Mouse (Mus musculus): Measurements from ENCODE around the gene Gpcpd1. TPM values are rescaled to one million over a fixed set of nuclear protein-coding genes. Genes with fewer than 3 reads are reported as not detected.

Gpcpd1 gene
- polyA plus RNA-seq (2015; fragmentation: Nextera tagmentation; extraction: Ambion mirVana): 54.7 and 56.4 TPM in 2 replicates

GRCm38 (mm10) chr2:132587240-132587779, at the start of gene Gpcpd1:
TSS of gene Gpcpd1 (minus strand) at chr2:132587729.
- Histone ChIP-seq H3K4me2 (no peak within 1 kb of the TSS), H3K27ac (no peak within 1 kb of the TSS), H3K4me3 (no peak within 1 kb of the TSS), H3K27me3 (no peaks in the 10 kb centered on the region), H3K36me3 (no peaks in the 10 kb centered on the region), H3K4me1 (peaks cover 25% of the 10 kb centered on the region), H3K9me3 (no peaks in the 10 kb centered on the region), H3K9ac (no peak within 1 kb of the TSS)
- no peak for ATAC-seq (ENCODE audit: insufficient number of reproducible peaks, insufficient read depth, low FRiP score, low TSS enrichment, low read depth)
- 93% methylated on average over 7 of the region's 7 CpGs for WGBS

DNA sequence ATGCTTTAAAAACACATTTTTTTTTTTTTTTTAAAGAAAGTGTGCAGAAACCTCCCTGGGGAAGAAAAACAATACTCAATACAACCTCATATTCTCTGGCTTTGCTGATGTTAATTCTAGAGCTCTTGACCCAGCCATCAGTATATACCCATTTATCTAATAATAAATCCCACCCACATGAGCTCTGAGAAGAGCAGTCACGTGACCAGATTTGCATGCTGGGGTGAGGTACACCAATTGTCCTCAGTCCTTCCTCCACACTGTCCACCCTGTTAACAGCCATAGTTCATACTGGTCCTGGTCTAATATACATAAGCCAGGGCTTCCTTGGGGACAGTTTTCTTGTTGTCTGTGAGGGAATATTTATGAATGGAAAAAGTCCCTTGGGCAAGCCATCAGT, 49.0 kb upstream of the Gpcpd1 start:
- H3K4me3 ChIP-seq: no peak overlapping the region
- no peak for ATAC-seq (ENCODE audit: insufficient number of reproducible peaks, insufficient read depth, low FRiP score, low TSS enrichment, low read depth)
- no peak overlapping the region for H3K4me2 ChIP-seq
- H3K27me3 ChIP-seq: no peaks in the 10 kb centered on the region
- H3K9me3 ChIP-seq: no peaks in the 10 kb centered on the region
- H3K9ac ChIP-seq: no peak overlapping the region
- no peaks in the 10 kb centered on the region for H3K36me3 ChIP-seq
- H3K4me1 ChIP-seq: no peaks in the 10 kb centered on the region
- 78% methylated on average over 1 of the region's 1 CpGs for WGBS
- H3K27ac ChIP-seq: no peak overlapping the region

DNA sequence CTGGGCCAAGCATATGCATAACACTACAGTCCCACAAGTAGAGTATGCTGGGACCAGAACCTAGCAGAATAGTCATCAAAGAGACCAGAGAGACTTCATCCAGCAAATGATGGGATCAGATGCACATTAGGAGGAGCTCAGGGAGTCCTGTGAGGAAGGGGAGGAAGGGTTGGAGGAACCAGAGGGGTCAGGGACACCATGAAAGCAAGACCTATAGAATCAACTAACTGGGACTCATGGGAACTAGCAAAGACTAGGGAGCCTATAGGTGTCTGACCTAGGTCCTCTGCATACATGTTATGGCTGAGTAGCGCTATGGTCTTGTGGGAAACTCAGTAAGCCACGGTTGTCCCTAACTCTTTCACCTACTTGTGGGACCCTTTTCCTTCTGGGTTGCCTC, 41.1 kb upstream of the Gpcpd1 start:
- WGBS: 98% methylated on average over 2 of the region's 2 CpGs

DNA sequence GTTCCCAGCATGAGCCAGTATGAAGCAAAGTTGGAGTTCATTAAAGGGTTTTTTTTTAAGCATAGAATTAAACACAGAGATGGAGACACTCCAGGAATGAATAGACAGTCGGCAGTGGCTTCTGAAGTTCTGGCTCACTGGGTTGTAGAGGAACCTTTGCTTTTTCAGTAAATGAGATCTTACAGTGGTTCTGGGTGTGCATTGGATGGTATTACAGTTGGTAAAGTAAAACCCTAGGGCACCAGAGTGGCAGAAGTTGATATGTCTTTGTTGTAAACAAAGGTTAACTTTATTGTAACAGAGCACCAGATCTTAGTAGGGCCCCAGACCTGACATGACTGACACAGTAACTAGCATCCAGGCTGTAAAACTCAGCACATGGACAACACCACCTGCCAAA, 35.6 kb upstream of the Gpcpd1 start:
- ATAC-seq (ENCODE audit: insufficient number of reproducible peaks, insufficient read depth, low FRiP score, low TSS enrichment, low read depth): no peak
- H3K4me1 ChIP-seq: no peaks in the 10 kb centered on the region

More for the DNA sequence above, 41.1 kb upstream of the Gpcpd1 start:
- Histone ChIP-seq H3K4me2 (no peak overlapping the region), H3K27me3 (no peaks in the 10 kb centered on the region), H3K4me3 (no peak overlapping the region), H3K9ac (no peak overlapping the region), H3K9me3 (no peaks in the 10 kb centered on the region), H3K4me1 (0 out of 2 replicates have a peak, but pooled peaks cover 11% of the 10 kb centered on the region), H3K27ac (no peak overlapping the region), H3K36me3 (no peaks in the 10 kb centered on the region)
- no peak for ATAC-seq (ENCODE audit: insufficient number of reproducible peaks, insufficient read depth, low FRiP score, low TSS enrichment, low read depth)

DNA sequence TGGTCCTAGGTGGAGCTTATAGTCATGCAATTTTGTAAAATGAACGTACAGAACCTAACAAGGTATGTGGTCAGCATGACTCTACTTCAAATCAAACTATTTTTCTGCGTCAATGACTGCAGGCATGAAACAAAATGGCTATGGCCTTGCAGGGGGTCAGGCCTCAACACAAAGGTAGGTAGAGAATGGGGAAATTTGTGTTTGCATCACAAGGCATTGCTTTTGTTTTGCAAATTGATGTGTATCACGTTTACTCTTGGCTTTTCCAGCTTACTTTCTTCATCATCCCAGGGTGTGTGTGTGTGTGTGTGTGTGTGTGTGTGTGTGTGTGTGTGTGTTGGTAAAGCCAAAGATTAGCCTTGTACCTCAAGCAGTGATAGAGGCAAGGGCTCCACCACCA, 30.2 kb upstream of the Gpcpd1 start:
- Histone ChIP-seq H3K36me3 (no peaks in the 10 kb centered on the region), H3K4me1 (no peaks in the 10 kb centered on the region), H3K9ac (no peak overlapping the region), H3K27me3 (no peaks in the 10 kb centered on the region), H3K27ac (no peak overlapping the region), H3K4me2 (no peak overlapping the region), H3K9me3 (no peaks in the 10 kb centered on the region), H3K4me3 (no peak overlapping the region)
- no peak for ATAC-seq (ENCODE audit: insufficient number of reproducible peaks, insufficient read depth, low FRiP score, low TSS enrichment, low read depth)
- 74% methylated on average over 3 of the region's 3 CpGs for WGBS

More for the DNA sequence above, 35.6 kb upstream of the Gpcpd1 start:
- no peak overlapping the region for H3K9ac ChIP-seq
- H3K9me3 ChIP-seq: no peaks in the 10 kb centered on the region
- no peak overlapping the region for H3K4me2 ChIP-seq
- H3K36me3 ChIP-seq: no peaks in the 10 kb centered on the region
- H3K4me3 ChIP-seq: no peak overlapping the region
- H3K27ac ChIP-seq: no peak overlapping the region
- WGBS: 67% methylated on average over 1 of the region's 1 CpGs
- no peaks in the 10 kb centered on the region for H3K27me3 ChIP-seq

DNA sequence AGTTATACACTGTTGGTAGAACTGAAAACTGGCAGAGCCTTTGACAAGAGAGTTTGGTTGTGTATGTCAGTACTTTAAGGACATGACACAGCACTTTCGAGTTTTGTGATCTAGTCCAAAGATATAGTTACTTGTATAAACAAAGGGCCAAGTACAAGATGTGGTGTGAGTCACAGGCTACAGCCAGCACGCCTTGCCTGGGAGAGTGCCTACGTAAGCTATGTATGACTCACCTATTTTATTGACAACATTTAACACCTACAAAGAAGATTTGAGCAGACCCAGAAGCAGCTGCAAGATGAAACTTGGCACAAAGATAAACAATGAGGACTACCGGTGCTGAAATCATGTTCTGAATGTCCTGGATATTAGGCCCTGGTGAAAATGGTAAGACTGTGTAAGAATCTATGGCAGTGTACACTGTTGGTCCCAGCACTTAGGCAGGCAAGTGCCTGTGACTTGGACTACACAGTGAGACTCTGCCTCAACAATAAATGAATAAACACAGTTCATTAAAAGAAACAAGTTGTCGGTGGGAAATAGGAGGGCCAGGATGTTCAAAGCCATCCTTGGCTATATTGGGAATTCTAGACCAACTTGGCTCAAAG, 26.2 kb upstream of the Gpcpd1 start:
- Histone ChIP-seq H3K36me3 (no peaks in the 10 kb centered on the region), H3K4me1 (no peaks in the 10 kb centered on the region), H3K9me3 (no peaks in the 10 kb centered on the region), H3K4me3 (no peak overlapping the region), H3K9ac (no peak overlapping the region), H3K27ac (no peak overlapping the region), H3K27me3 (no peaks in the 10 kb centered on the region), H3K4me2 (no peak overlapping the region)
- no peak for ATAC-seq (ENCODE audit: insufficient number of reproducible peaks, insufficient read depth, low FRiP score, low TSS enrichment, low read depth)
- WGBS: 71% methylated on average over 5 of the region's 5 CpGs

DNA sequence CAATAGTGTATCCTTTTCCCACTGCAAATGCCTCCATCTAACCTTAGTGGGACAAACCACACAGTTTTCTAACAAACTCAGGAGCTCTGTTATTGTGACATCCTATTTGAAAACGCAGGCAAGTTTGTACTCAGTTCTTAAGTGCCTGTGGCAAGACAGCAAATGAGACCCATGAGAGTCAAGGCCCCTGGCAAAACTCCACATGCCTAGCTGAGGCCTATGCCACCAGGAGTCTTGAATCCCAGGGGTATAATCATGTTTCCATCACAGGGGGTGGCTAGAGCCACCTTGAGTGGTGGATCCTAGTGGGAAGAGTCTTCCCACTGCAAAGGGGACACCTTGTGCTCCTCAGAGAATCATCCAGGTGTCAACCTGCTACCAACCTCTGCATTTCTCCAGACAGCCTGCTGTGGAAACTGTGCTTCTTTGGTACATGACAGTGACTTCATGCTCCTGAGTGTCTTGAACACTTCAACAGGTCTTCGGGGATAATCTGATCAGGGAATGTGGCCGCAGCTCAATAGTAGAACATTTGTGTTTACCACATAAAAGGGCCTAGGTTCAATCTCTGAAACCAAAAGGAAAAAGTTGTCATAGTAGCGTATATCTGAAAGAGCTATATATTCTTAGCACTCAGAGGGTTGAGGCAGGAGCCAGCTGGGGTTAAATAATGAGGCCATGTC, 24.2 kb upstream of the Gpcpd1 start:
- no peak overlapping the region for H3K27ac ChIP-seq
- no peak overlapping the region for H3K4me3 ChIP-seq
- H3K36me3 ChIP-seq: no peaks in the 10 kb centered on the region
- H3K27me3 ChIP-seq: no peaks in the 10 kb centered on the region
- H3K4me1 ChIP-seq: peaks cover 12% of the 10 kb centered on the region
- no peaks in the 10 kb centered on the region for H3K9me3 ChIP-seq
- ATAC-seq (ENCODE audit: insufficient number of reproducible peaks, insufficient read depth, low FRiP score, low TSS enrichment, low read depth): no peak
- H3K9ac ChIP-seq: no peak overlapping the region
- no peak overlapping the region for H3K4me2 ChIP-seq
- WGBS: 88% methylated on average over 4 of the region's 4 CpGs

DNA sequence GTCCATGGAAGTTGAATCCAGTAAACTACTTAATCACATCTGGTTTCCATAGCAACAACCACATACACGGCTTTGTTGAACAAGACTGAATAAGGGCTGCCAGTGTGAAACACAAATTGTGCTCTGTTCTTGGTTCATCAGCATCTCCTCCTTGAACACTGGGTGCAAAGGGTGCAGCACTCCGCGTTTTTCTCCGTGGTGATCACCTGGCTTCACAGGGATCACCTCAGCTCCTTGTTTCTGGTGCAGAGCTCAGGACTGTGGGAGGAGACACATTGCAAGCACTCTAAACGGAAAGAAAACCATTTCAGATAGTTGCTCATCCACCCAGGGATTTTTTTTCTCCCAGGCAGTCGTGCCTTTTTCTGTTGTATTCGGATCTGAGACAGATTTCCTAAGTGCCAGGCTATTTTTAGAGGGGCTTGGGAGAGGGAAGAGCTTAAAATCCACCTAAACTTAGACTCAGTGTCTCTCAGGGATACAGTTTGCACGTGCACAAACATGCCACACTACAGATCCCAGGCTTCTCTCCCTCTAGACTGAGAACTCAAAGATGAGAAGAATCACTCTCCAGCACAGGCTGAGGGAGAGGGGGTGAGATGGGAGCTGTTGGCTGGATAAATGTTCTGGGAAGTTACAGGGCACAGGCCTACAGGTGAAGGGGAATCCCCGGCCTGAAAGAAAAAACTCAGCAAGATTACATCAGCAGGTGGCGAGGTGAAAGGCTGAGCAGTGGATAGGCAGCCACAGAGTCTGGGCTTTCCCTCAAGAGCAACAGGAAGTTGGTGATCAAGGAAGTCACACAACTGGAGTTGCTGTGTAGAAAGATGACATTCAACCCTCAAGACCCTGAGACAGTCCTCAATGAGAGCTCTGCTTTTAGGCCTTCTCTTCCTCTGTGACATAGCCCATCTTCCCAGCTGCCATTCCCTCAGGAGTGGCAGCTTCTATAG, 19.9 kb upstream of the Gpcpd1 start:
- peaks cover 15% of the 10 kb centered on the region for H3K4me1 ChIP-seq
- H3K9me3 ChIP-seq: no peaks in the 10 kb centered on the region
- H3K27me3 ChIP-seq: no peaks in the 10 kb centered on the region
- 0 out of 2 replicates have a peak overlapping the region, but pooled peaks have one; percentile 7 for H3K9ac ChIP-seq
- 38% methylated on average over 10 of the region's 10 CpGs for WGBS
- no peak overlapping the region for H3K4me3 ChIP-seq
- H3K4me2 ChIP-seq: no peak overlapping the region; the same call in 1 of the 2 replicates
- no peaks in the 10 kb centered on the region for H3K36me3 ChIP-seq
- H3K27ac ChIP-seq: peak overlapping the region; percentile 39; the same call in 1 of the 2 replicates
- ATAC-seq (ENCODE audit: insufficient number of reproducible peaks, insufficient read depth, low FRiP score, low TSS enrichment, low read depth): peak; percentile 50; the same call in 1 of the 2 replicates

- WGBS: 76% methylated on average over 5 of the region's 5 CpGs
- H3K4me2 ChIP-seq: no peak overlapping the region
- H3K36me3 ChIP-seq: no peaks in the 10 kb centered on the region
- no peak for ATAC-seq (ENCODE audit: insufficient number of reproducible peaks, insufficient read depth, low FRiP score, low TSS enrichment, low read depth)
- no peak overlapping the region for H3K4me3 ChIP-seq
- H3K27ac ChIP-seq: no peak overlapping the region
- no peaks in the 10 kb centered on the region for H3K9me3 ChIP-seq
- H3K9ac ChIP-seq: no peak overlapping the region
- peaks cover 23% of the 10 kb centered on the region for H3K4me1 ChIP-seq
- no peaks in the 10 kb centered on the region for H3K27me3 ChIP-seq
These were observed 18.4 kb upstream of the Gpcpd1 start for GRCm38 (mm10) chr2:132605795-132606563.

DNA sequence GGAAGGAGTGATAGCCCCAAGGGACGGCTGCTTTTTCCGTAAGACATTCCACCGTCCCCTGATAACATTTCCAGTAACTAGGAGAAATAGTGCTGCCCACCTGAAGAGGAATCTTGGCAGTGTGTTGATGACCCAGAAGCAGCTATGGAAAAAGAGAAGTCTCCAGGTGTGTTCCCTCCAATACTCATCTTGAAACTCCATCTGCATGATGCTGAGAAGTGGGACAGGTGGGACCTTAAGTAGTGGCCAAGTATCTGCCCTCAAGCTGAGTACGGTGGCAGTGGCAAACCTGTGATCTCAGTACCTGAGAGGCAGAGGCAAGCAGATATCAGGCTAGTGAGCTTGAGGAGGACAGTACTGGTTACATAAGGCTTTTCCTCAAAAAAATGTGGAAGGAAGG, 17.4 kb upstream of the Gpcpd1 start:
- no peaks in the 10 kb centered on the region for H3K36me3 ChIP-seq
- H3K27ac ChIP-seq: no peak overlapping the region
- H3K27me3 ChIP-seq: no peaks in the 10 kb centered on the region
- ATAC-seq (ENCODE audit: insufficient number of reproducible peaks, insufficient read depth, low FRiP score, low TSS enrichment, low read depth): no peak
- H3K4me2 ChIP-seq: no peak overlapping the region
- H3K9me3 ChIP-seq: no peaks in the 10 kb centered on the region
- H3K9ac ChIP-seq: no peak overlapping the region
- no peak overlapping the region for H3K4me3 ChIP-seq
- H3K4me1 ChIP-seq: peaks cover 23% of the 10 kb centered on the region
- 86% methylated on average over 4 of the region's 4 CpGs for WGBS

DNA sequence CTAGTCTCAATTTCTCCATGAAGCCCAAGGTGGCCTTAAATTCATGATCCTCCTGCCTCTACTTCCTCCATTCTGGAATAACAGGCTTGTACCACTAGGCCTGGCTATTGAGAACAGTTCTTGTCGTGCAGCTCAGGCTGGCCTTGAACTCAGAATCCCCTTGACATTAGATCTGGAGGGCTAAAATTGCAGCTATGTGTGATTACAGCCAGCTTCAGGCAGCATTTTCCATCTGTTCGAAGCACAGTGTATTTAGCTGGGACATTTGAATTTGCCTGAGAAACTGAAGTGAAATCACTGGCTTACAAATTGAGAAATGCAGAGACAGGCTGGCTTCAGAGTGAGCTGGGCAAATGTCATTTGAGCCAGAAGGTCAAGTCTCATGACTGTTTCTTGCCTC, 16.2 kb upstream of the Gpcpd1 start:
- no peak overlapping the region for H3K9ac ChIP-seq
- WGBS: 76% methylated on average over 2 of the region's 2 CpGs
- H3K4me1 ChIP-seq: peaks cover 23% of the 10 kb centered on the region
- H3K27ac ChIP-seq: no peak overlapping the region
- H3K36me3 ChIP-seq: no peaks in the 10 kb centered on the region
- H3K27me3 ChIP-seq: no peaks in the 10 kb centered on the region
- H3K9me3 ChIP-seq: no peaks in the 10 kb centered on the region
- no peak for ATAC-seq (ENCODE audit: insufficient number of reproducible peaks, insufficient read depth, low FRiP score, low TSS enrichment, low read depth)
- no peak overlapping the region for H3K4me2 ChIP-seq
- no peak overlapping the region for H3K4me3 ChIP-seq

All from embryonic facial prominence, embryonic 13.5 days (tissue).